Mouse (Mus musculus) v-Abl transformed pro-B cells (cell line): ENCODE measurements around the gene Tob2.

Experiments
- in situ Hi-C, 2 experiments: fragments of 400-800 bp; cut with MboI; formaldehyde crosslinking; loops; one replicate each; pipeline ENCODE4 v1.15.1; 2025; ENCODE audit not compliant: unreplicated experiment in 2 of 2

Gene Tob2

GRCm38 (mm10) chr15:81864238-81864637 is 5.6 kb upstream of the Tob2 start:
- in situ Hi-C loops = loop anchor here in 1 of 2 experiments (5.0 kb wide), 1 partner anchor 52 kb away; no protein-coding TSS in a partner anchor

- in situ Hi-C loops = loop anchor here in 1 of 2 experiments (5.0 kb wide), 1 partner anchor 48 kb away; no protein-coding TSS in a partner anchor
Measured at GRCm38 (mm10) chr15:81860471-81861135, 2.0 kb upstream of the Tob2 start.

- in situ Hi-C loops = loop anchor here in 1 of 2 experiments (5.0 kb wide), 2 partner anchors 47 to 168 kb away; no protein-coding TSS in a partner anchor
Measured at GRCm38 (mm10) chr15:81859330-81860255, 997 bp upstream of the Tob2 start.

- in situ Hi-C loops = loop anchor here in 1 of 2 experiments (5.0 kb wide), 1 partner anchor 169 kb away; no protein-coding TSS in a partner anchor
Measured at GRCm38 (mm10) chr15:81858138-81858516, 469 bp downstream of the Tob2 start.

- in situ Hi-C loops = loop anchor here in 1 of 2 experiments (5.0 kb wide), 1 partner anchor 170 kb away; no protein-coding TSS in a partner anchor
Measured at GRCm38 (mm10) chr15:81857724-81858116, 876 bp downstream of the Tob2 start.

GRCm38 (mm10) chr15:81856938-81857723 is 1.5 kb downstream of the Tob2 start:
- in situ Hi-C loops = loop anchor here in 1 of 2 experiments (5.0 kb wide), 1 partner anchor 170 kb away; no protein-coding TSS in a partner anchor

GRCm38 (mm10) chr15:81856030-81856790 is 2.4 kb downstream of the Tob2 start:
- in situ Hi-C loops = loop anchor here in 1 of 2 experiments (5.0 kb wide), 1 partner anchor 171 kb away; no protein-coding TSS in a partner anchor

- in situ Hi-C loops = no loop called here
Measured at GRCm38 (mm10) chr15:81853081-81853480, 5.5 kb downstream of the Tob2 start.

GRCm38 (mm10) chr15:81852411-81853000 is 6.1 kb downstream of the Tob2 start:
- in situ Hi-C loops = no loop called here

- in situ Hi-C loops = no loop called here
Measured at GRCm38 (mm10) chr15:81851375-81851774, 7.2 kb downstream of the Tob2 start.

GRCm38 (mm10) chr15:81850718-81851117 is 7.9 kb downstream of the Tob2 start:
- in situ Hi-C loops = no loop called here

- in situ Hi-C loops = no loop called here
Measured at GRCm38 (mm10) chr15:81849104-81849503, 9.5 kb downstream of the Tob2 start.

- in situ Hi-C loops = no loop called here
Measured at GRCm38 (mm10) chr15:81848301-81848700, 10.3 kb downstream of the Tob2 start.

GRCm38 (mm10) chr15:81847861-81848260 is 10.7 kb downstream of the Tob2 start:
- in situ Hi-C loops = no loop called here

- in situ Hi-C loops = no loop called here
Measured at GRCm38 (mm10) chr15:81847161-81847560, 11.4 kb downstream of the Tob2 start.

- in situ Hi-C loops = no loop called here
Measured at GRCm38 (mm10) chr15:81846755-81847154, 11.8 kb downstream of the Tob2 start.

- in situ Hi-C loops = no loop called here
Measured at GRCm38 (mm10) chr15:81845724-81846123, 12.9 kb downstream of the Tob2 start.

GRCm38 (mm10) chr15:81845033-81845625 is 13.5 kb downstream of the Tob2 start:
- in situ Hi-C loops = no loop called here

- in situ Hi-C loops = no loop called here
Measured at GRCm38 (mm10) chr15:81842275-81842674, 16.3 kb downstream of the Tob2 start.
